Mouse (Mus musculus): ENCODE results near the gene Wfdc10. TPM values are rescaled to one million over a fixed set of nuclear protein-coding genes. Genes with fewer than 3 reads are reported as not detected.

Wfdc10 gene
- polyA plus RNA-seq, 1 experiment from 2014 or later: not detected

Other genes with a start within 250 kb of the Wfdc10 start
- gene Sdc4, start 212.2 kb upstream of the Wfdc10 start, polyA plus RNA-seq (2014; fragmentation: Nextera tagmentation; extraction: Ambion mirVana): 11.0 and 11.5 TPM in 2 replicates
- 64.2 and 64.4 TPM in 2 replicates for gene Sys1, start 199.1 kb upstream of the Wfdc10 start, polyA plus RNA-seq (2014; fragmentation: Nextera tagmentation; extraction: Ambion mirVana)
- gene Gm20458, start 195.1 kb upstream of the Wfdc10 start, polyA plus RNA-seq (2014; fragmentation: Nextera tagmentation; extraction: Ambion mirVana): 4.9 and 6.4 TPM in 2 replicates
- gene Trp53tg5, start 182.3 kb upstream of the Wfdc10 start, polyA plus RNA-seq (2014; fragmentation: Nextera tagmentation; extraction: Ambion mirVana): not detected in 2 replicates
- 3.5 and 4.5 TPM in 2 replicates for gene Dbndd2, start 169.9 kb upstream of the Wfdc10 start, polyA plus RNA-seq (2014; fragmentation: Nextera tagmentation; extraction: Ambion mirVana)
- 55.0 and 57.4 TPM in 2 replicates for gene Pigt, start 158.5 kb upstream of the Wfdc10 start, polyA plus RNA-seq (2014; fragmentation: Nextera tagmentation; extraction: Ambion mirVana)
- gene Wfdc2, start 93.6 kb upstream of the Wfdc10 start, polyA plus RNA-seq (2014; fragmentation: Nextera tagmentation; extraction: Ambion mirVana): 8.4 and 13.8 TPM in 2 replicates
- not detected in 2 replicates for gene Spint3, start 82.6 kb upstream of the Wfdc10 start, polyA plus RNA-seq (2014; fragmentation: Nextera tagmentation; extraction: Ambion mirVana)
- not detected in 2 replicates for gene Wfdc6a, start 70.6 kb upstream of the Wfdc10 start, polyA plus RNA-seq (2014; fragmentation: Nextera tagmentation; extraction: Ambion mirVana)
- gene Eppin, start 62.5 kb upstream of the Wfdc10 start, polyA plus RNA-seq (2014; fragmentation: Nextera tagmentation; extraction: Ambion mirVana): not detected in 2 replicates
- not detected in 2 replicates for gene Wfdc6b, start 42.5 kb upstream of the Wfdc10 start, polyA plus RNA-seq (2014; fragmentation: Nextera tagmentation; extraction: Ambion mirVana)
- gene Wfdc8, start 42.4 kb upstream of the Wfdc10 start, polyA plus RNA-seq (2014; fragmentation: Nextera tagmentation; extraction: Ambion mirVana): not detected in 2 replicates
- not detected in 2 replicates for gene Wfdc16, start 17.2 kb upstream of the Wfdc10 start, polyA plus RNA-seq (2014; fragmentation: Nextera tagmentation; extraction: Ambion mirVana)
- gene Wfdc9, start 537 bp downstream of the Wfdc10 start, polyA plus RNA-seq (2014; fragmentation: Nextera tagmentation; extraction: Ambion mirVana): not detected in 2 replicates
- gene Wfdc11, start 18.0 kb downstream of the Wfdc10 start, polyA plus RNA-seq (2014; fragmentation: Nextera tagmentation; extraction: Ambion mirVana): not detected in 2 replicates
- 0.30 TPM in 1 of 2 replicates, not detected in the other for gene Wfdc13, start 29.1 kb downstream of the Wfdc10 start, polyA plus RNA-seq (2014; fragmentation: Nextera tagmentation; extraction: Ambion mirVana)
- gene Spint4, start 42.5 kb downstream of the Wfdc10 start, polyA plus RNA-seq (2014; fragmentation: Nextera tagmentation; extraction: Ambion mirVana): not detected in 2 replicates
- gene Spint5, start 59.3 kb downstream of the Wfdc10 start, polyA plus RNA-seq (2014; fragmentation: Nextera tagmentation; extraction: Ambion mirVana): not detected in 2 replicates
- gene Wfdc3, start 89.9 kb downstream of the Wfdc10 start, polyA plus RNA-seq (2014; fragmentation: Nextera tagmentation; extraction: Ambion mirVana): 0.13 and 1.4 TPM in 2 replicates
- 67.9 and 77.0 TPM in 2 replicates for gene Dnttip1, start 89.9 kb downstream of the Wfdc10 start, polyA plus RNA-seq (2014; fragmentation: Nextera tagmentation; extraction: Ambion mirVana)
- gene Ube2c, start 113.9 kb downstream of the Wfdc10 start, polyA plus RNA-seq (2014; fragmentation: Nextera tagmentation; extraction: Ambion mirVana): 449 and 453 TPM in 2 replicates
- gene Tnnc2, start 123.9 kb downstream of the Wfdc10 start, polyA plus RNA-seq (2014; fragmentation: Nextera tagmentation; extraction: Ambion mirVana): 43.2 and 55.4 TPM in 2 replicates
- gene Snx21, start 129.8 kb downstream of the Wfdc10 start, polyA plus RNA-seq (2014; fragmentation: Nextera tagmentation; extraction: Ambion mirVana): 11.2 and 14.1 TPM in 2 replicates
- 15.1 TPM in 2 replicates for gene Acot8, start 148.8 kb downstream of the Wfdc10 start, polyA plus RNA-seq (2014; fragmentation: Nextera tagmentation; extraction: Ambion mirVana)
- 12.9 and 14.0 TPM in 2 replicates for gene Zswim3, start 149.1 kb downstream of the Wfdc10 start, polyA plus RNA-seq (2014; fragmentation: Nextera tagmentation; extraction: Ambion mirVana)
- 22.9 and 23.2 TPM in 2 replicates for gene Zswim1, start 166.6 kb downstream of the Wfdc10 start, polyA plus RNA-seq (2014; fragmentation: Nextera tagmentation; extraction: Ambion mirVana)
- gene Spata25, start 172.5 kb downstream of the Wfdc10 start, polyA plus RNA-seq (2014; fragmentation: Nextera tagmentation; extraction: Ambion mirVana): not detected in 2 replicates
- 87.9 and 88.6 TPM in 2 replicates for gene Ctsa, start 176.8 kb downstream of the Wfdc10 start, polyA plus RNA-seq (2014; fragmentation: Nextera tagmentation; extraction: Ambion mirVana)
- gene Neurl2, start 177.4 kb downstream of the Wfdc10 start, polyA plus RNA-seq (2014; fragmentation: Nextera tagmentation; extraction: Ambion mirVana): 3.8 and 4.8 TPM in 2 replicates
- gene Pltp, start 201.7 kb downstream of the Wfdc10 start, polyA plus RNA-seq (2014; fragmentation: Nextera tagmentation; extraction: Ambion mirVana): 58.4 and 58.9 TPM in 2 replicates
- 68.0 and 76.6 TPM in 2 replicates for gene Pcif1, start 223.3 kb downstream of the Wfdc10 start, polyA plus RNA-seq (2014; fragmentation: Nextera tagmentation; extraction: Ambion mirVana)

All from neural tube, embryonic 11.5 days (tissue).